Mouse (Mus musculus): ENCODE measurements around the gene Mea1. TPM values are rescaled to one million over a fixed set of nuclear protein-coding genes. Genes with fewer than 3 reads are reported as not detected.

Gene Mea1
- polyA plus RNA-seq, 1 experiment from 2014 or later: 170 TPM

- peak within 1 kb of the TSS; percentile 100 for H3K4me3 ChIP-seq
- H3K4me2 ChIP-seq (replicated peaks): peak within 1 kb of the TSS; percentile 99
- peaks cover 25% of the 10 kb centered on the region for H3K36me3 ChIP-seq
- H3K9ac ChIP-seq: peak within 1 kb of the TSS; percentile 96
- H3K9me3 ChIP-seq: no peaks in the 10 kb centered on the region
- peaks cover 24% of the 10 kb centered on the region for H3K4me1 ChIP-seq
- H3K27ac ChIP-seq: peak within 1 kb of the TSS; percentile 73
- no peaks in the 10 kb centered on the region for H3K27me3 ChIP-seq
- 7% methylated on average over 36 of the region's 36 CpGs for WGBS
- ATAC-seq (ENCODE audit: insufficient number of reproducible peaks, insufficient read depth, low FRiP score, low TSS enrichment): peak; percentile 83
These were observed 32.5 kb downstream of the Mea1 start, which contains the start of gene Pex6 for GRCm38 (mm10) chr17:46710959-46711597. TSS of gene Pex6 (plus strand) at chr17:46711463.

GRCm38 (mm10) chr17:46711612-46712271, 33.1 kb downstream of the Mea1 start:
- WGBS: 1% methylated on average over 75 of the region's 76 CpGs
- peaks cover 19% of the 10 kb centered on the region for H3K4me1 ChIP-seq
- ATAC-seq (ENCODE audit: insufficient number of reproducible peaks, insufficient read depth, low FRiP score, low TSS enrichment): peak; percentile 29; the same call in 1 of the 2 replicates
- peak overlapping the region; percentile 73 for H3K27ac ChIP-seq
- H3K9ac ChIP-seq: peak overlapping the region; percentile 96
- peaks cover 32% of the 10 kb centered on the region for H3K36me3 ChIP-seq
- H3K9me3 ChIP-seq: no peaks in the 10 kb centered on the region
- no peaks in the 10 kb centered on the region for H3K27me3 ChIP-seq
- H3K4me3 ChIP-seq: peak overlapping the region; percentile 100
- peak overlapping the region; percentile 99 for H3K4me2 ChIP-seq (replicated peaks)

GRCm38 (mm10) chr17:46712442-46712841, 33.8 kb downstream of the Mea1 start:
- Histone ChIP-seq H3K9me3 (no peaks in the 10 kb centered on the region), H3K9ac (peak overlapping the region; percentile 96), H3K36me3 (peaks cover 36% of the 10 kb centered on the region), H3K4me2 (replicated peaks) (peak overlapping the region; percentile 99), H3K4me1 (peaks cover 19% of the 10 kb centered on the region), H3K4me3 (peak overlapping the region; percentile 100), H3K27me3 (no peaks in the 10 kb centered on the region), H3K27ac (0 out of 2 replicates have a peak overlapping the region, but pooled peaks have one; percentile 73)
- no peak for ATAC-seq (ENCODE audit: insufficient number of reproducible peaks, insufficient read depth, low FRiP score, low TSS enrichment)
- 70% methylated on average over 7 of the region's 7 CpGs for WGBS

- Histone ChIP-seq H3K27me3 (no peaks in the 10 kb centered on the region), H3K36me3 (peaks cover 36% of the 10 kb centered on the region), H3K4me1 (peaks cover 19% of the 10 kb centered on the region), H3K27ac (no peak overlapping the region), H3K4me3 (no peak overlapping the region), H3K9ac (no peak overlapping the region), H3K9me3 (no peaks in the 10 kb centered on the region), H3K4me2 (replicated peaks) (no peak overlapping the region)
- WGBS: 92% methylated on average over 9 of the region's 9 CpGs
- no peak for ATAC-seq (ENCODE audit: insufficient number of reproducible peaks, insufficient read depth, low FRiP score, low TSS enrichment)
These were observed 35.3 kb downstream of the Mea1 start for GRCm38 (mm10) chr17:46713849-46714248.

- Histone ChIP-seq H3K36me3 (peaks cover 36% of the 10 kb centered on the region), H3K27me3 (no peaks in the 10 kb centered on the region), H3K9ac (no peak overlapping the region), H3K4me1 (peaks cover 19% of the 10 kb centered on the region), H3K27ac (no peak overlapping the region), H3K4me3 (no peak overlapping the region), H3K4me2 (replicated peaks) (no peak overlapping the region), H3K9me3 (no peaks in the 10 kb centered on the region)
- WGBS: 94% methylated on average over 11 of the region's 11 CpGs
- ATAC-seq (ENCODE audit: insufficient number of reproducible peaks, insufficient read depth, low FRiP score, low TSS enrichment): no peak
These were observed 36.3 kb downstream of the Mea1 start for GRCm38 (mm10) chr17:46714756-46715481.

- ATAC-seq (ENCODE audit: insufficient number of reproducible peaks, insufficient read depth, low FRiP score, low TSS enrichment): no peak
- no peak overlapping the region for H3K9ac ChIP-seq
- no peaks in the 10 kb centered on the region for H3K9me3 ChIP-seq
- no peaks in the 10 kb centered on the region for H3K4me1 ChIP-seq
- H3K36me3 ChIP-seq: peaks cover 58% of the 10 kb centered on the region
- 86% methylated on average over 7 of the region's 7 CpGs for WGBS
- no peak overlapping the region for H3K27ac ChIP-seq
- H3K27me3 ChIP-seq: no peaks in the 10 kb centered on the region
- H3K4me3 ChIP-seq: no peak overlapping the region
- H3K4me2 ChIP-seq (replicated peaks): no peak overlapping the region
These were observed 42.5 kb downstream of the Mea1 start for GRCm38 (mm10) chr17:46721077-46721476.

- H3K4me2 ChIP-seq (replicated peaks): no peak overlapping the region
- no peak overlapping the region for H3K27ac ChIP-seq
- no peaks in the 10 kb centered on the region for H3K9me3 ChIP-seq
- no peak overlapping the region for H3K9ac ChIP-seq
- H3K36me3 ChIP-seq: peaks cover 47% of the 10 kb centered on the region
- H3K4me3 ChIP-seq: no peak overlapping the region
- WGBS: 85% methylated on average over 14 of the region's 20 CpGs
- H3K27me3 ChIP-seq: peaks cover 19% of the 10 kb centered on the region
- no peak for ATAC-seq (ENCODE audit: insufficient number of reproducible peaks, insufficient read depth, low FRiP score, low TSS enrichment)
- H3K4me1 ChIP-seq: 0 out of 2 replicates have a peak, but pooled peaks cover 3% of the 10 kb centered on the region
These were observed 46.0 kb downstream of the Mea1 start for GRCm38 (mm10) chr17:46724477-46725084.

- 55% methylated on average over 9 of the region's 9 CpGs for WGBS
- no peak for ATAC-seq (ENCODE audit: insufficient number of reproducible peaks, insufficient read depth, low FRiP score, low TSS enrichment)
These were observed 46.7 kb downstream of the Mea1 start for GRCm38 (mm10) chr17:46725273-46725672.

GRCm38 (mm10) chr17:46725731-46726645, 47.4 kb downstream of the Mea1 start:
- H3K9ac ChIP-seq: no peak overlapping the region
- 0 out of 2 replicates have a peak, but pooled peaks cover 3% of the 10 kb centered on the region for H3K4me1 ChIP-seq
- no peaks in the 10 kb centered on the region for H3K9me3 ChIP-seq
- peaks cover 25% of the 10 kb centered on the region for H3K27me3 ChIP-seq
- H3K4me2 ChIP-seq (replicated peaks): no peak overlapping the region
- no peak for ATAC-seq (ENCODE audit: insufficient number of reproducible peaks, insufficient read depth, low FRiP score, low TSS enrichment)
- peaks cover 39% of the 10 kb centered on the region for H3K36me3 ChIP-seq
- H3K4me3 ChIP-seq: no peak overlapping the region
- H3K27ac ChIP-seq: no peak overlapping the region
- 92% methylated on average over 26 of the region's 26 CpGs for WGBS

More at GRCm38 (mm10) chr17:46725273-46725672, 46.7 kb downstream of the Mea1 start:
- Histone ChIP-seq H3K27ac (no peak overlapping the region), H3K36me3 (peaks cover 45% of the 10 kb centered on the region), H3K4me2 (replicated peaks) (no peak overlapping the region), H3K4me1 (0 out of 2 replicates have a peak, but pooled peaks cover 3% of the 10 kb centered on the region), H3K4me3 (no peak overlapping the region), H3K9ac (peak overlapping the region; percentile 24; the same call in 1 of the 2 replicates), H3K27me3 (peaks cover 25% of the 10 kb centered on the region), H3K9me3 (no peaks in the 10 kb centered on the region)

- 87% methylated on average over 11 of the region's 11 CpGs for WGBS
- Histone ChIP-seq H3K27me3 (peaks cover 25% of the 10 kb centered on the region), H3K27ac (no peak overlapping the region), H3K4me1 (0 out of 2 replicates have a peak, but pooled peaks cover 3% of the 10 kb centered on the region), H3K36me3 (peaks cover 27% of the 10 kb centered on the region), H3K9me3 (no peaks in the 10 kb centered on the region), H3K9ac (no peak overlapping the region), H3K4me3 (no peak overlapping the region), H3K4me2 (replicated peaks) (no peak overlapping the region)
- ATAC-seq (ENCODE audit: insufficient number of reproducible peaks, insufficient read depth, low FRiP score, low TSS enrichment): no peak
These were observed 48.7 kb downstream of the Mea1 start for GRCm38 (mm10) chr17:46727271-46727670.
